Mouse (Mus musculus) urinary bladder, adult 18-20 months (tissue): ENCODE results near the gene Mrps16.

ENCODE experiments used
- DNase-seq, 2 experiments: peaks; one replicate each; pipeline ENCODE4 v3.0.0; 2022; ENCODE audit warnings: low spot score in 2 of 2, mixed read lengths in 2 of 2

The Mrps16 gene

GRCm38 (mm10) chr14:20368271-20368670 lies 25.2 kb downstream of the Mrps16 start:
- no peak for DNase-seq

GRCm38 (mm10) chr14:20363230-20363629 lies 30.2 kb downstream of the Mrps16 start:
- DNase-seq: no peak

GRCm38 (mm10) chr14:20347991-20348541 lies 45.4 kb downstream of the Mrps16 start, which contains the start of the genes Ecd and Fam149b:
Ecd (minus strand) TSS chr14:20348121.
Fam149b (plus strand) TSS chr14:20348162.
- DNase-seq: peak; percentile 90

- no peak for DNase-seq
Measured at GRCm38 (mm10) chr14:20347441-20347990, 45.9 kb downstream of the Mrps16 start.

- no peak for DNase-seq
Measured at GRCm38 (mm10) chr14:20345885-20346284, 47.5 kb downstream of the Mrps16 start.

- no peak for DNase-seq
Measured at GRCm38 (mm10) chr14:20340866-20341265, 52.6 kb downstream of the Mrps16 start.

GRCm38 (mm10) chr14:20340149-20340548 lies 53.3 kb downstream of the Mrps16 start:
- no peak for DNase-seq

- DNase-seq: no peak
Measured at GRCm38 (mm10) chr14:20339415-20339814, 54.0 kb downstream of the Mrps16 start.
